Mouse (Mus musculus): ENCODE data around the gene Abhd12b.
"Not testable (repeated sequence)": the region's sequence is repeated elsewhere in the genome, so short reads cannot be mapped to it uniquely, and the experiment has no call there.

The Abhd12b gene

DNA sequence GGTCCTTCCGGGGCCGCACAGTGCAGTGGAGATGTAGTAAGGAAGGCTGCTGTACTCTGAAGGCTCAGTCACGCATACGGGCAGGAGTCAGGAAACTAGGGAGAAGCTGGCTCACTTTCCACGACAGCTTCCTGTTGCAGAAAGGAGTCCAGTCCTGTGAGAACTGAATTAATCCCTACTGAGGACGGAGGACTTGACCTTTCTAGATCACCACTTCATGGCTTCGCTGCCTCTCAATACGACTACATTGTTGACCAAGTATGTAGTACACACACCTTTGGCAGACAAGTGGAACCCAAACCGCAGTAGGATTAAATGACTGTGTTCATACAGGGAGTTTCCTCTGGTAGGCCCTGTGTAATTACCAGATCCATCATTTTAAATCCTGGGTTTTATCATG lies 16.3 kb upstream of the Abhd12b start:
- DNase-seq (ENCODE audit: low read depth, low spot score) = no peak

DNA sequence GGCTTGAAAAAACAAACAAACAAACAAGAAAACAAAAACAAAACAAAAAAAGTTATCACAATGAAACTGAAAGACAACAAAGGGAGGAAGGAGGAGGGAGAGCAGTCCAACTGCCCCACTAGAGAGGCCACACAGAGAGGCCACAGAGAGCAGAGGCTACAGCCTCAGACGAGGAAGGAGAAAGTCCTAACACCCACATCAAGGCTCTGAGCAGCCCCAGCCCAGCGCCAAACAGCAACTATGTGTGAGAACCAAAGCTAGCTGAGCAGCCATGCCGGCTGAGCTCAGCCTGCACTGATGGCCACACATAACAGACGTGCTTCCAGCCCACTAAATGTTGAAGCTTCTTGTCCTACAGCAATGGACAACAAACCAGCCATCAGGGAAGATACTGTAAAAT lies 14.1 kb upstream of the Abhd12b start:
- DNase-seq (ENCODE audit: low read depth, low spot score) = no peak

DNA sequence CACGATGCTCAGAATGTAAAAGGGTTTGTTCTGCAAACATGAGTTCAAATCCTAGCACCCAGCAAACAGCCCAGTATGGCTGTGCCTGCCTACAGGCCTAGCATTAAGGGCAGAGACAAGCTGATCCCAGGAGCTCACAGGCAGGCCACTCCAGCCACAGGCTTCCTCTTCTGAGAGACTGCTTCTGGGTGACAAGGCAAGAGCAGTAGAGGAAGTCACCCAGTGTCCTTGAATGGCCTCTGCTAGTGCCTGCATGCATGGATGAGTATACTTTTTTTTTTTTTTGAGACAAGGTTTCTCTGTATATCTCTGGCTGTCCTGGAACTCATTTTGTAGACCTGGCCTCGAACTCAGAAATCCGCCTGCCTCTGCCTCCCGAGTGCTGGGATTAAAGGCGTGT lies 13.4 kb upstream of the Abhd12b start:
- DNase-seq (ENCODE audit: low read depth, low spot score) = no peak

DNA sequence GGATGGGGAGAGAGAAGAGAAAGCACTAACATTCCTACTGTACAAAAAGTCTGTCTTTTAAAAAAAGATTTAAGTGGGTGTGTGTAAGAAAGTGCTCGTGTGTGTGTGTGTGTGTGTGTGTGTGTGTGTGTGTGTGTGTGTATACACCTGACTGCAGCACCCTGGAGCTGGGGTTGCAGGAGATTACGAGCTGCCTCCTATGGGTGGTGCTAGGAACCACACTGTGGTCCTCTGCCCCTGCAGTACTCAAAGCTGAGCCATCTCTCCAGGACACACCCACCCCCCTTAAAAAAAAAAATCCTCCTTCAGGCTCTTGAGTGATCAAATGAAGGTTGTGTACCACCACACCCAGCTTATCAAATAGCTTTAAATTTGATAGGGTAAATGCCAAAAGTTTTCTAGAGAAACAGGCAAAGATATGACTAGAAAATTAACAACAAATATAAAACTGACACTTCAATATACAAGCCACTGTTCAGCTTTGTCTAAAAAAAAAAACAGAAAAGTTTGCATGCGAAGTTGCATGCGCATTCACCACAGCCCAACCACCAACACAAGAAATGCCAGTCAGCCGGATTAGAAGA lies 12.9 kb upstream of the Abhd12b start:
- DNase-seq (ENCODE audit: low read depth, low spot score) = no peak

DNA sequence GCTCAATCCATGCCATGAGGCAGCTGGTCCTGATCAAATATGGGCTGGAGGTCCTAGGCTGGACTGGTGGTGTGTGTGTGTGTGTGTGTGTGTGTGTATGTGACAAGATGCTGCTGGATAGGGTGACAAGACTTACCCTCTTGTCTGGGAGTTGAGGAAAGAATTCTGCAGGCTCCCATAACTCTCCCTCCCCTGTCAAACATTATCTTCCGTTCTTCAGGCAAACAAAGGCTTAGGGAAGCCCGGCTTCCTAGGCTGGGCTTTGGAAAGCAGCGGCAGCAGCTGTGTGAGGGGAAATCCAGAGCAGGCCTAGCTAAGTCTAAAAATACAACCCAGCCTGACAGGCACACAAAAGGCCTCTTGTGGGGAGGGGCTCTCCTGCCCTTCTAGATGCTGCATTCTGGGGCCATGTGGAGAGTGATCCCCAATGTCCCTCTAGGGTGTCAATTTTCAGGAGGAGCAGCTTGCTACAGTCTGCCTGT lies 9.8 kb upstream of the Abhd12b start:
- DNase-seq (ENCODE audit: low read depth, low spot score) = not testable (repeated sequence)

DNA sequence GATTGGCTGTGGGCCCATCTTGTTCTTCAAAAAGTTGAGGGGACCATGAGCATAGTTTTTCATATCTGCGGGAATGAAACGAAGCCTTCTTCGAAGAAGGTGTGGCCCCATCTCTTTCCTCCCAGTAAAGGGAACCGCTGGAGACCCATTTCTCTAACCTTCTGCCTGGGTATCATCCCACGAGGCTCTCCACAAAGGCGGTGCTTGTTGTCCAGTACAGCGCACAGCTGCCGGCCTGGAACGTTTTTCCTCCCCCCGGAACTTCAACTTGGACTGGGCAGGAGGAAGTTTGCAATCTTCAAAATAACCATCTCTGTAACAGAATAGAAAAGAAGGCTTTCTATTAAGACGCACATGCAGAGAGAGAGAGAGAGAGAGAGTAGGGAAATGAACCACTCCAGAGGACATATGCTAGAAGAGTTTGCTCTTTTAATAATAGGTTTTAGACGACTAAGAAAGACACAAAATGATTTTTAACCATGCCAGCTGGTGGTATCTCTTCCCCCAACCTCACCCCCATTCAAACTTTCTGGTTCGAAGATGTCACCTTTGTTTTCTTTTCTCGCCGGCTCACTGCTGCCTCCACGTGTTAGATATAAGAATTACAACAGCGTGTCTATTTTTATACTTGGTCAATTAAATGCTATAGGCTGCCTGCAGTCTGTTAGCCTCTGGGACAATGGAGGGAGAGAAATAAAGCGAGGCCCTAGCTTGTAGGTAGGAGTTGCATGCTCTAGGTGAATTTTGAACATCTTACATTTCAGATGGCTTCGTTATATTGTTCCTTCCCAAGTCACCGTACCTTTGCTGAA lies 9.1 kb upstream of the Abhd12b start:
- no peak for DNase-seq (ENCODE audit: low read depth, low spot score)

DNA sequence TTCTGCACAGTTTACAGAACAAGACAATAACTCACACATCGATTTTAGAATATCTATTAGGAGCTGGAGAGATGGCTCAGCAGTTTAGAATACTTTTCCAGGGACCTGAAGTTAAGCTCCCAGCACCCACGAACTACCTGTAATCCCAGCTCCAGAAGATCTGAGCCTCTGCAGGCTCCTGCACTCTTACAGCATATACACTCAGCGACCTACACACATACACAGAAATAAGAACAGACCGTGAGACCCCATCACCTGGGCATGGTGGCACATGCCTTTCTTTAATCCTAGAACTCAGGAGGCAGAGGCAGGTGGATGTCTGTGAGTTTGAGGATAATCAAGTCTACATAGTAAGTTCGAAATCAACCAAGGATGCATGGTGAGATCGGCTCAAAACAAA lies 8.4 kb upstream of the Abhd12b start:
- DNase-seq (ENCODE audit: low read depth, low spot score) = no peak

DNA sequence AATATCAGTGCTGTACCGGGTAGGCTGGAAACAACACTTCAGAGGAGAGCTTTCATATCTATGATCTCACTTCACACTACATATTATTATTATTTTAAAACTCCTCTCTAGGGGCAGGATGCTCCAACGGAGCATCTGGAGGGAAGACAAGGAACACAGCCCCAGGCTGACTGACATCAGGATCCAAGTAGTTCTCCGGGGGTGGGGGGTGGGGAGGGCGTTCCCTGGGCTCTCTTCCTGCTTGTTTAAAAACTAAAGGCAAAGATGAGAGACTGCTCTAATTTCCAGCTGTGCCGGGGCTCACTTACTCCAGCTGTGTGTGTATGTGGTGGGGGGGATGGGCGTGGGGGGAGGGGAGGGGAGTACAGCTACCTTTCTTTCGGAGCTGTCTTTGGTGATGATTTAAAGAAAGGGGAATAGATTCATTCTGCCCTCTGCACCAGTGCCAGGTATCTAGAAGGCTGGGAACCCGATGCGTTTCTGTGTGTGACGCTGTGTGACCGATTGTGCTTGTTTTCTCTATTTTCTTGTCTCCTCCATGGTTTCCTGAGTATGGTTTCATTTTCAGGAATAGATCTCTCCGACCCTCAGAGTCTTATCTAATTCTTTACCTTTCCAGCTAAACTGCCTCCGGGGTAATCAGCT lies 5.8 kb upstream of the Abhd12b start:
- no peak for DNase-seq (ENCODE audit: low read depth, low spot score)

DNA sequence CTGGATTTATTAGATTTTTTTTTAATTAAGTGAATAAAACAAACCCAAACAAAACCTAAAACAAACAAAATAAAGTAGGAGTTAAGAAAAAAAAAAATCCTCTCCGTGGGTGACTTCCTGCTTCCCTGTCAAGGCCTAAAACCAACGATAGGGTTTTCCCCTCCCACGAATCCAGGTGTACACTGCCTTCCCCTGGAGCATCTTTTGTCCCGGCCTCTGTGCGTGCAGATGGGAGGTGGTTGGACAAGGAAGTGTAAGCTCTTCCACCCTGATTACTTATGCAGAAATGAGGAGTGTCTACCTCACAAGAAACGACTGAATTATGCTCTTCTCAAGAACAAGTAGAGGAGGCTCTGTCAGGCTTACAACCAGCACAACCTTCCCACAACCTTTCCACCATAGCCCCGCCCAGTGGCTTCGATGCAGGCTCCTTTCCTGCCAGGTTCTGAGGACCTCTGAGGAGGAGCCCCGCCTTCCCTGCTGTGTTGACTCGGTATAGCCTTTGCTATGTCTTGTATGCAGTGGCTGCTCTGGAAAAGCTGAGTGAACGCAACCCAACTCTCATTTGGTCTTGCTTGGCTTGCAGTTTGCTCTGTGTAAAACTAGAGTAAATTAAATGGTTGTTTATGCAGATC lies 5.2 kb upstream of the Abhd12b start:
- DNase-seq (ENCODE audit: low read depth, low spot score) = no peak

DNA sequence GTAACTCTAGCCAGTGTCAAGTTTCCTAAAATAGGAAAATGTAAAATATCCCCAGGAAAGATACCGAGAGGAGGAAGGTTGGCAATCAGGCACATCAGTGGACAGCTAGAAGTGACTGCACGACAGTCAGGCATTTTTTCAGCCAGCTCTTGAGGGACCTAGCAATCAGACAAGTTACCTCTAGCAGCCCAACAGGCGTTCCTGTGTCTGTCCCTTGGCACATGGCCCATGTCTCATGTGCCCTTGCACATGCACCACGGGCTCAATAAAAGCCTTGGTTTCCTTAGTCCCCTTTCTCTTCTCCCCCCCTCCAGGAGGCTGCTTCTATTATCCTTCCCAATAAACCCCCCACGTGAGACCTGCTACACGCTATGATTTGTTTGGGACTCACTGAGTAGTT lies 2.3 kb downstream of the Abhd12b start:
- no peak for DNase-seq (ENCODE audit: low read depth, low spot score)

DNA sequence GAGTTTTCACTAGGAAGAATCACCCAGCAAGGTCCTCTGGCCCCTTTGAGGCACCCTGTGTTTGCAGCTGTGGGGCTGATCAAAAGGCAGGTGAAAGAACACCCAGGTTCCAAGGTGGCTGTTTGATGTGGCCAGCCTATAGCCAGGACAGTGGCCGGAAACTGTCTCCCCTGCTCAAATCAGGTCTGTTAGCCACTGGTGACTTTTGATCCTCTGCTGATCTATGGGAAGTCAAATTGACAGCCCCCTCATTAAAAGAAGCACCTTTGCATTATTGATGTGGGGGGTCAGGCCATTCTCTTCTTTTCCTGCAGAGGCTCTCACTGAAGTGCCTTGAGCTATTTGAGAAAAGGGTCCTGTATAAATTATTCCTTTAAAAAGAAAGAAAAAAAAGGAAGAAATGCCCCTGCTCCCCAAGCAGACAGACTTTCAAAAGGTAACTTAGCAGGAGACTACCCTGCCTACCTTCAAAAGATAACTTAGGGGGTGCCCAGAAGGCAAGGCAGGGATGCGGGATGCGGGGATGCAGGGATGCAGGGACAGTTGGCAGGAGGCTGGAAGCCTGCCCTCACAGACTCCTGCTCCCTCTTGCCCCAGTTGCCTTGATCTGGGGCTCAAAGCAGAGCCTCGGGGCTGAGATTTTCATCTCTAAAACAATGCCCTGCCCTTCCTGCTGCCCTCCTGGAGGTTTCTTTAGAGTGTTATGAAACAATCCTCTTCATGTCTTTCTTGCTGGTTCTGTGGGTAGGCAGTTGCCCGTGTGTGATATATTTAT lies 3.5 kb downstream of the Abhd12b start:
- no peak for DNase-seq (ENCODE audit: low read depth, low spot score)

DNA sequence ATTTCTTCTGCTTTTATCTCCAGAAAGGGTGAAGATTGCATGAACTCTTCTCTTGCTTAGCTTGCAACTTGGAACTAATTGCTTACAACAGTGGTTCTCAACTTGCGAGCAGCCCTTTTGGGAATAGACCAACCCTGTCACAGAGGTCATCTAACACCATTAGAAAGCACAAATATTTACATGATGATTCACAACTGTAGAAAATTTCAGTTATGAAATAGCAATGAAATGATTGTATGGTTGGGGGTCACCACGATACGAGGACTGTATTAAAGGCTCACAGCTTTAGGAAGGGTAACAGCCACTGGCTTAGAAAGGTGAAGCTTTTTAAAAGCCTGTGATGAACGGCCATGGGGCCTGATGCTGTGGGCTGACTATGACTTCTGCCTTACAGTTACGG lies 7.1 kb downstream of the Abhd12b start:
- DNase-seq (ENCODE audit: low read depth, low spot score) = no peak

DNA sequence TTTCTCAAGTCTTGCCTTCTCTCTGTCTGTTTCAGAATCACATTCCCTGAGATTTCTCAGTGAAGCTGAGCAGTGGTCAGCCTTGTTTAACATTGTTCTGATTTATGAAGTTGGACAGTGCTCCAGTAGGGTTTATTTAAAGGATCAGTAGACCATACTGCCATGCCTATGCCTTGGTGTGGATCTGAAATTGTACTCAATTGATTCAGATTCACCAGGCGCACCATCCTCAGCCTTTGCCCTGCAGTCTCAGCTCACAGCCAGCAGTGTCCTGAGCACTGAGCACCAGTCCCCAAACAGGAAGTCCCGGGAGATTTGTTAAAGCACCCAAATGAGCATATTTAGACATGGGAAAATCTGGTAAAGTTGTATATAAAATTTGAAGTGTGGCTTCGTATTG lies 10.8 kb downstream of the Abhd12b start:
- DNase-seq (ENCODE audit: low read depth, low spot score) = no peak

DNA sequence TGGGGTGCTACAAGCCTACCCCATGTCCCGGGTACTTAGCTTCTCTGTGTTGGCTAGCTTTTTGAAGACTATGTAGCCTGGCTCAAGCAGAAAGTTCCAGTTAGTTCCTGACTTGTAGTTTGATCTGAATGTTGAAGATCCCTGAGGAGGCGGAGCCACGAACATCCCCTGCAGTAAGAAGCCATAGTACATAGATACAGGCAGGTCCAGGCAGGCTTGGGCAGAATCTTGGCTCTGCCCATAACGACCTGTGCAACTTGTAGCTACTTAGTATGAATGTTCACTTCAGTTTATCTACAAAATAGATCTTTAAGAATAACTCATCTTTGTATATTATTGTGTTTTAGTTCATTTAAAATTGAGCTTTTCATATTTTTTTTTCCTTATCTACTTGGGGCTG lies 14.0 kb downstream of the Abhd12b start:
- no peak for DNase-seq (ENCODE audit: low read depth, low spot score)

DNA sequence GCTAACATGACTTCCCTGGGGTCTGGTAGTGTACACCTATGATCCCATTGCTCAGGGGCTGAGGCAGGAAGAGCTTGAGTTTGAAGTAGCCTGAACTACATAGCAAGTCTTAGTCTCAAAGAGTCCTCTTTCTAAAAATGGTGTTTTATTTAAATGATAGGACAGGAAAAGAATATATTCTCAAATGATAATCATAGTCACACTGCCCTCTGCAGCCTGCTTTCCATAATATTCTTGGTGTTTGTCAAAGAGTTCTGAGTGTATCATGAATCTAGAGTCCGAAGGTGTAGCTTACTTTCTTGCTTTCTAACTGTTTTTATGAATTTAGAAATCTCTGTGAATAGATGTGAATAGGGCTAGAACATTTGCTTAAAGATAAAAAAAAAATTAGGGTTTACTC lies 16.0 kb downstream of the Abhd12b start:
- no peak for DNase-seq (ENCODE audit: low read depth, low spot score)

DNA sequence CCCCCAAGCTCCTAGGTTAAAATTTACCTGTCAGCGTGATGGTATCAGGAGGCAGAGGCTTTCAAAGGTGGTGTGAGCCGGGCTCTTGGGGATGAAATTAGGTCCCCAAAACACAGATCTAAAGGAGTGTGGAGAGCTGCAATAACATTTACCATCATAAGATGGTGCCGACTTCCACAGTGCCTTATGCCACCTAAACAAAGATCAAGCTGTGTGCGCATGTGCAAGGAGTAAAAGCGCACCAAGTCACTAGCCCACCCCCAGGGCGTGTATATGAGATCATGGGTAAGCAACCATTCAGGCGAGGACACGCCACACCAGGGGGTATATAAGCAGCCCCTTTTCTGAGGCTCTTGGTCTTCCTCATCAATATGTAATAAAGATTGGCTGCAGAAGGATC lies 29.6 kb downstream of the Abhd12b start:
- not testable (repeated sequence) for DNase-seq (ENCODE audit: low read depth, low spot score)

DNA sequence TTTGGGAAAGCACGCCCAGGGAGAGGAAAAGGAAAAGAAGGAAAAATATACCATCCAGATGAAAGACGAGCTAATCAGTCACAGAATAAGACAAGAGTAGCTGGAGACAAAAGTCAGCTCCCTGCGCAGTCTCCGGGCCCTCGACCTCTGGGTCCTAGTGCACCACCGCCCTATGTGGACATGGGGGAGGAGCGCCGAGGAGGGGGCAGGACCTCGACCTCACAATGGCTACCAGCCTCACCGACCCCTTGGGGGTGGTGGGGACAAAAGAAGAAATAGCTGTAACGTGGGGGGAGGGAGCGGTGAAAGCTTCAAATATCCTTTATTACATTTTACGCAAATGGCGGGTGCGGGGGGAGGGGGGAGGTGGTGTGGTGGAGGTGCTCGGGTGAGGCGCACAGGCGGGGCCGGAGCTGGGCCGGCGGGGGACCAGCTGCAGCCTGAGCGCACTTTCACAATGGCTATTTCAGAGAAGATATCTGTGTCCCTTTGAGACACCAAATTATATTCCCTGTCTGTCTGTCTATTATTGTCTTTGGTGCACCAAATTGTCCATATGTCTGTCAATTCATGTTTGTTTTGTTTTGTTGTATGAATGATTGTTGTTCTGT lies 30.3 kb downstream of the Abhd12b start:
- DNase-seq (ENCODE audit: low read depth, low spot score) = no peak

DNA sequence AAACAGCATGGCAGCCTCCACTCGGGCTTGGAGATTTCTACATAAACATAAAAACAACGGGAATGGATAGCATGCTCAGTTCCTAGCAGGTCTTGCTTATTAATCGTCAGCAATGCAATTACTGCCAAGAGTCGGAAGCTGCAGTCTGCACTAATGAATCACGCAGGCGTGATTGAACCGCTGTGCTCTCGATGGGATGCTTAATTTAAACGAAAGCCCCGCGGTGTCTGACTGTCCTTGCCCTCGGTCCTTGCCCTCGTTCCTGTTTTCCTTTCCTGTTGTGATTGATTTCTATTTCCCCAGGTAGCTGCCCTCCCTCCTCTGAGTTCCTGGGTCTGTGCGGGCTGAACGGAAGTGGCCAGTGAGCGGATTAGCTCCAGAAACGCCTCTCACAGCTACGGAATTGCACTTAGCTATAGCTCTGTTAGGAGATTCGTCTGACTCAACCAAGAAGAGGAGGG lies 38.4 kb downstream of the Abhd12b start:
- DNase-seq (ENCODE audit: low read depth, low spot score) = peak; percentile 28

DNA sequence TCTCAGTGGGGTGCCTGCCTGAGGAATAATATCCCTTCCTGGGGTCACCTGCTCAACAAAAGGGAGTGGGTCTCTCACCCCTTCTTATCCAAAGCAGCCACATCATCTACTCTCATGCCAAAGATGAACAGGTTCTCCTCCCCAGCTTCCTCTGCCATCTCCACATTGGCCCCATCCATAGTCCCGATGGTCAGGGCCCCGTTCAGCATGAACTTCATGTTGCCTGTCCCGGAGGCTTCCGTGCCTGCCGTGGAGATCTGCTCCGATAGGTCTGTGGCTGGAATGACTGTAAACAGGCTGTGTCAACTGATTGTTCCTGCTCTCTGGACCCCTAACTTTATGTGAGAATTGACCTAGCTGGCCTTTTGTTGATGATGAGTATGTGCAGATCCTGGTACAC lies 41.5 kb downstream of the Abhd12b start:
- DNase-seq (ENCODE audit: low read depth, low spot score) = no peak

DNA sequence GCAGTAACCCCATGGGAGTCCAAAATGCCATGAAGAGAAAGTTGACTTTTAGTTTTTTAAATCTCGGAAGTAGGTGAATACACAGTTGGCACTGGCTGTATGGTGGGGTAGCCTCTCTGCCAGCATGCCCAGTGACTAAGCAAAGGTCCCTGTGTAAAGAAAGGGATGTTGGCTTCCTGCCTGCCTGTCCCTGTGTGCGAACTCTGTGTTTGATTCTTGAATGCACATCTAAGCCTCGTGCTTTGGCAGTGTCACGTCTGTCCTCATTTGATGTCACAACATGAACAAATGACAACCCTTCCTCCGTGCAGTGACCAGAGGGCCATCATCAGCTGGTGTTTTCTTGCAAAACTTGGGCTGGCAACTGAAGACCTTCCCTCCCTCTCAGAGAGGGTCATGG lies 42.4 kb downstream of the Abhd12b start:
- DNase-seq (ENCODE audit: low read depth, low spot score) = no peak

DNA sequence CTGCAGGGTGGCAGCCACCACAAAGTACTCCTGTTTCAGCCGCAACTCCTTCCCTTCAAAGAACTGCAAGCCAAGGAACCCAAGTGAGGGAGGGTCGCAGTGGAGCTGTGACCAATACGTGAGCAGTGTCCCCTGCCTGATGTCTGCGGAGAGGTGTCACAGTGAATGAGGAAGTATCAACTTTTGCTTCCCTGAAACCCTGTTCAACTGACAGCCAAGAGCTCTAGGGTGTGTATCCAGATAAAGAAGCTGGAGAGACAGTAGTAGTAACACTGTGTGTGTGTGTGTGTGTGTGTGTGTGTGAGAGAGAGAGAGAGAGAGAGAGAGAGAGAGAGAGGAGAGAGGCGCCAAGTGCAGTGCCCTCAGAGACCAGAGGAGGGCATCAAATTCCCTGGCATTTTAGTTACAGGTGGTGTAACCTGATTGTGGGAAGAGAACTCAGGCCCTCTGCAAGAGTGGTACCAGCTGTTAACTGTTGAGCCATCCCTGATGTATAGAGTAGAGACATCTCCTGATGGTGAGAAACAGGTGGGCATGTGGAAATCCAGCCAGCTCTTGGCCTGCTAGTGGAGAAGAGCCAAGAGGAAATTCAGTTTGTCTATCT lies 48.1 kb downstream of the Abhd12b start:
- no peak for DNase-seq (ENCODE audit: low read depth, low spot score)
